Mouse (Mus musculus) limb, embryonic 12.5 days (tissue): ENCODE data around the gene Colec11. TPM values are rescaled to one million over a fixed set of nuclear protein-coding genes. Genes with fewer than 3 reads are reported as not detected.

ENCODE experiments used
- ATAC-seq: fragments of 200-750 bp; cut with Nextera tagmentation; 2 replicates; pipeline ENCODE4 v1.8.0; 2017; ENCODE audit warnings: low read depth, moderate TSS enrichment; ENCODE audit not compliant: insufficient number of reproducible peaks, insufficient read depth, low FRiP score, low TSS enrichment
- H3K27ac ChIP-seq: fragments of 300-500 bp; sonication (generic); 2 replicates; pipeline ENCODE4 v1.5.1; 2016; ENCODE audit warnings: mild to moderate bottlenecking, moderate library complexity
- H3K27me3 ChIP-seq: fragments of 300-500 bp; sonication (generic); 2 replicates; pipeline ENCODE4 v1.6.1; 2016; ENCODE audit warnings: mild to moderate bottlenecking, moderate library complexity
- H3K36me3 ChIP-seq: fragments of 300-500 bp; sonication (generic); 2 replicates; pipeline ENCODE4 v1.6.1; 2016; ENCODE audit warnings: mild to moderate bottlenecking, moderate library complexity
- H3K4me1 ChIP-seq: fragments of 300-500 bp; sonication (generic); replicated peaks from 2 replicates; pipeline ENCODE4 v1.6.1; 2016
- H3K4me2 ChIP-seq: fragments of 300-500 bp; sonication (generic); 2 replicates; pipeline ENCODE4 v1.6.1; 2016; ENCODE audit warnings: mild to moderate bottlenecking, moderate library complexity
- H3K4me3 ChIP-seq: fragments of 300-500 bp; sonication (generic); replicated peaks from 2 replicates; pipeline ENCODE4 v1.5.1; 2016; ENCODE audit warnings: mild to moderate bottlenecking
- H3K9ac ChIP-seq: fragments of 300-500 bp; sonication (generic); replicated peaks from 2 replicates; pipeline ENCODE4 v1.6.1; 2016; ENCODE audit warnings: mild to moderate bottlenecking, moderate library complexity
- H3K9me3 ChIP-seq: fragments of 300-500 bp; sonication (generic); 2 replicates; pipeline ENCODE4 v1.6.1; 2016; ENCODE audit warnings: mild to moderate bottlenecking, moderate library complexity
- WGBS: fragments of 180-500 bp; shearing (Covaris S2); methylation state at CpG from one replicate; pipeline ENCODE4 v1.1.7; 2016; 5-methylcytosine and 5-hydroxymethylcytosine counted together
- polyA plus RNA-seq: library from polyadenylated mRNA; unstranded; fragments of >200 nt; fragmentation: Nextera tagmentation; extraction: Ambion mirVana; gene quantifications from 2 replicates; pipeline ENCODE4 v1.2.1, GENCODE M21; 2016

Gene Colec11
- polyA plus RNA-seq, 1 experiment from 2014 or later = not detected

DNA sequence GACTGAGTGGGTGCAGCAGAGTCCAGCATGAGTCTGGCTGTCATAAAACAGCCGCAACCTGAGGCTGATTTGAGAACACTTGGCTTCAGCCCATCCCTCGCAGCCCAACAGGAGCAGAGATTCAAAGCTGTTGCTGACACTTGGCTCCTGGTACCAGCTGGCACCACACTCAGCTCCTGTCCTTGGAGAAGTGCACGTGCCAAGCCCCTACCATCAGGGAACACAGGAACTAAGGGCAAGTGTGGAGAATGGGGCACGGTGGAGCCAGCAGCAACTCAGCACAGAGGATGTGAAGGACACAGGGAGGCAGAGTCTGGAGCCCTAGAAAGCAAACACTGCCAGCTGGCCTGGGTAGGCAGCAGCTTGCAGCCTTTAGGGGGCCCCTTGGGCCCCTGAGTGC lies 20.9 kb downstream of the Colec11 start:
- H3K27ac ChIP-seq = no peak overlapping the region
- H3K4me3 ChIP-seq = no peak overlapping the region
- H3K4me2 ChIP-seq = no peak overlapping the region
- H3K9ac ChIP-seq = peak overlapping the region; percentile 35; the same call in 1 of the 2 replicates
- 21% methylated on average over 4 of the region's 4 CpGs for WGBS
- H3K36me3 ChIP-seq = no peaks in the 10 kb centered on the region
- ATAC-seq = no peak
- 0 out of 2 replicates have a peak, but pooled peaks cover 3% of the 10 kb centered on the region for H3K4me1 ChIP-seq
- peaks cover 3% of the 10 kb centered on the region; the same call in 1 of the 2 replicates for H3K27me3 ChIP-seq
- no peaks in the 10 kb centered on the region for H3K9me3 ChIP-seq

DNA sequence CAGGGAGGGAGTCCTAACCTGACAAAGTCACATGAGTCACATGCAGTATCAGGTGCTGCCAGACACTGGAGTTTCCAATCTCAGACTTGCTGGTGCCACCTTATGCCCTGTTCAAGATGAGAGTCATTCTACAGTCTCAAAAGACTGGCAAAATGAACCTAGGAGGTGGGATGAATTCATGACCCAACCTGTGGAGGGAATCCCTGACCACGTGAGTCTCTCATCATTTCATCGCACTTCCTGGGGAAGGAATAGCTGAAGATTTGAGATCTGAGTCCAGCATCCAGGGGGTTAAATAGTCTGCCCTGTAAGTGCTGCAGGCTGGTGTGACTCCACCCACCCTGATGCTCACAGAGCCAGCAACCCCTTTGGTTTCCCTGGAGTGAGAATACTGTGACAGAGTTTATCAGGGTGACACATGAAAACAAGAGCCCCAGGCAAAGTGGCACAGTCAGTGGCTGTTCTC lies 24.6 kb downstream of the Colec11 start:
- no peak overlapping the region for H3K4me2 ChIP-seq
- H3K9ac ChIP-seq = no peak overlapping the region
- 0 out of 2 replicates have a peak, but pooled peaks cover 3% of the 10 kb centered on the region for H3K4me1 ChIP-seq
- peaks cover 3% of the 10 kb centered on the region; the same call in 1 of the 2 replicates for H3K27me3 ChIP-seq
- no peak for ATAC-seq
- no peak overlapping the region for H3K27ac ChIP-seq
- H3K9me3 ChIP-seq = no peaks in the 10 kb centered on the region
- no peak overlapping the region for H3K4me3 ChIP-seq
- no peaks in the 10 kb centered on the region for H3K36me3 ChIP-seq
- 56% methylated on average over 2 of the region's 2 CpGs for WGBS

DNA sequence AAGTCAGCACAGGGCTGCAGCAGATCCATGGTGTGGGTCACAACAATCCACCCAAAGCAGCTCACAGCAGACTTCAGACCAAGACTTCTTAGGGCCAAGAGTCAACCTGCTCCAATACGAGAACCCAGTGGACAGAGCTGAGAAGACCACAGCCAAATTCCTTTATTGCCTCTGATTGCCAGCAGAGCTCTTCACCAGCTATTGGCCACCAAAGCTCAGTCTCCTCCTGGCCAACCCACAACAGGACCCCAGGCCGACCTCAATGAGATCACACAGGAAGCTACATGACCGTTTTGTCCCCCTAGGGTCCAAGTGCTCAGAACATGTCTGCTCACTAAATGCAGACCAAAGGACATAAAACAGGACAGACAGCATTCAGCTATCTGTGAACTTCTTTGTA lies 25.1 kb downstream of the Colec11 start:
- WGBS = 46% methylated on average over 3 of the region's 3 CpGs
- H3K9me3 ChIP-seq = no peaks in the 10 kb centered on the region
- no peak overlapping the region for H3K27ac ChIP-seq
- ATAC-seq = no peak
- no peak overlapping the region for H3K4me2 ChIP-seq
- peaks cover 3% of the 10 kb centered on the region; the same call in 1 of the 2 replicates for H3K27me3 ChIP-seq
- no peak overlapping the region for H3K4me3 ChIP-seq
- no peaks in the 10 kb centered on the region for H3K36me3 ChIP-seq
- H3K9ac ChIP-seq = no peak overlapping the region
- 0 out of 2 replicates have a peak, but pooled peaks cover 3% of the 10 kb centered on the region for H3K4me1 ChIP-seq

DNA sequence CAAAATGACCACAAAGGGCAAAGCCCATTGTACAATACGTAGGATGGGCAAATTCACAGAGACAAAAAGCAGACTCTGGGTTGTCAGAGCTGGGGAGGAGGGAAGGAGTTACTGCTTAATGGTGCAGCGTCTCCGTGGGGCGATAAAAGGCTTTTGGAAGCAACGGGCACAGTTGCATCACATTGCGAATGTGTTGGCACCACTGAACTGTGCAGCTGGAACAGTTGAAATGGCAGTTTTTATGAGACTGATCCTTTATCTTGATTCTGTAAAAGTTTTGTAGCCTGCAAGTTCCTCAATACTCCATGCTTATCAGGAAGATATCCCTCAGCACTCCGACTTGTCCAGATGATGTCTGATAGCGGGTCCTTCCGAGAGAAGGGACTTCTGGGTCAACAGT lies 25.5 kb downstream of the Colec11 start:
- H3K27me3 ChIP-seq = peaks cover 3% of the 10 kb centered on the region; the same call in 1 of the 2 replicates

DNA sequence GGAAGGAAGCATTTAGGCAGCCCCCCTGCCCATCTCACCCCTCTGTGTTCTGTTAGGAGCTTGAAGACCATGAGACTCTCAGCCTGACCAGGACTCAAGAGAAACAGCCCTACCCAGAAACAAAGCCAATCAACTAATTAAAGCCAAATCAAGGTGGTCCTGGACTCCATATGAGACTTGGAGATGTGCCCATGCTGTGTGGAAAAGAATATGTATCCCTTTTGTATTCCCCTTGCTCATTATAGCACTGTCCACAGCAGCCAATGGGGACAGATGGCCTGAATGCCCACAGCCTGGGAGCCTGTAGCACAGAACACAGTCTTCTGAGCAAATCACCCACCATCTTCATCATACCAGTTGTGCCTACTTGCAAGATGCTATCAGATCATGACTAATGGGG lies 26.3 kb downstream of the Colec11 start:
- H3K4me3 ChIP-seq = no peak overlapping the region
- ATAC-seq = no peak
- H3K9me3 ChIP-seq = no peaks in the 10 kb centered on the region

More for the DNA sequence above, 25.5 kb downstream of the Colec11 start:
- no peak overlapping the region for H3K27ac ChIP-seq
- WGBS = 85% methylated on average over 9 of the region's 9 CpGs
- no peaks in the 10 kb centered on the region for H3K9me3 ChIP-seq
- no peak overlapping the region for H3K4me2 ChIP-seq
- H3K4me1 ChIP-seq = 0 out of 2 replicates have a peak, but pooled peaks cover 3% of the 10 kb centered on the region
- no peak overlapping the region for H3K4me3 ChIP-seq
- H3K36me3 ChIP-seq = no peaks in the 10 kb centered on the region
- ATAC-seq = no peak
- H3K9ac ChIP-seq = no peak overlapping the region

DNA sequence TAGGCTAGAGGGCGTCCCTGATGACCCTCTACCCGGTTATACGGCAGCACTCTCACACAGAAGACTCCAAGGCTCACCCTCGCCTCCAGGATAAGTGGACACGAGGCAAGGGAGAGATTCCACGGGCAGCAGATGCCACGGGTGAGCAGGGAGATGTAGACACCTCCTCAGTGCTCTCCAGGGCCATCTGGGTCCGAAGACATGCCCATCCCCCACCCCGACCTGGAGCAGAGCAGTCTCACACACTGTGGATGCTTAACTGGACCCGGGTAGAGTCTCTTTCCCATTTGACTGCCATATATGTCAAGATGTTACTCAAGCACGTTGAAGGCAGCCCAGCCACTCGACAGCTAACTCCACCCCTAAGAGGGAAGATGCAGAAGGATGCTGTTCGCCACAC lies 32.7 kb downstream of the Colec11 start:
- Histone ChIP-seq H3K27me3 (peaks cover 28% of the 10 kb centered on the region), H3K4me3 (no peak overlapping the region), H3K9ac (no peak overlapping the region), H3K4me2 (no peak overlapping the region), H3K36me3 (no peaks in the 10 kb centered on the region), H3K9me3 (no peaks in the 10 kb centered on the region), H3K4me1 (no peaks in the 10 kb centered on the region), H3K27ac (no peak overlapping the region)
- 44% methylated on average over 13 of the region's 13 CpGs for WGBS
- ATAC-seq = no peak

More for the DNA sequence above, 26.3 kb downstream of the Colec11 start:
- Histone ChIP-seq H3K27me3 (no peaks in the 10 kb centered on the region; the same call in 1 of the 2 replicates), H3K4me1 (no peaks in the 10 kb centered on the region), H3K4me2 (no peak overlapping the region), H3K27ac (no peak overlapping the region), H3K9ac (no peak overlapping the region), H3K36me3 (no peaks in the 10 kb centered on the region)

DNA sequence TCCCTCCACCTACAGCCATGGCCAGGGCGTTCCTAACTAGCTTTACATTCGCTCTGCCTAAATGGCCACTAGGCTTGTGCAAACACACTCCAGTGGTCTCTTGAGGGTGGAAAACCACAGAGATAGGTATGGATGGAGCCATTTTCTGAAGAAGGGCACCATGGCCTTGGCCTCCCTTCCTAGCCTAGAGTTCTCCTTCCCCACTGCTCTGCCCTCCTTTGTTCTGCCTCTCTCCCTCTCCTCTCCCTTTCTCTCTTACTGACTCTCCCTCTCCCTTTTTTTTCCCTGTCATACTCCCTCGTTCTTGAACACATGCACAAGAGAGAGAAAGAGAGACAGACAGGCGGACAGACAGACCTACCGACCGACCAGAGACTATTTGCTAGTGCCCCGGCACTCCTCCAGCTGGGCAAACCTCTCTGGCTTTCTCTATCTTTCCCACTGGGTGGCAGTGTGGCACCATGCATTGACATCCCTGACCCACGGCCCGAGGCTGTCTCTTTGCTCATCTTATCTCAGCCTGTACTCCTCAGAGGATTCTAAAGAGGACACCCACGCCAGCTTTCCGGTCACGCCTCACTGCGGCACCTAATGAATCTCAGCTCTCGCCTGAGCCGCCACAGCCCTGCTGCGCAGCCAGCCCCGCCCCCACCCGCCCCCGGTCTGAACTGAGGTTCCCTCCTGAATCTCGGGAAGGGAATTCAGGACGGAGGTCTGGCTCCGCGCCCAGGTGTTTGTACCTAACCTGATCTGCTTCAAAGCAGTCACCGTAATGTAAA lies 33.9 kb downstream of the Colec11 start:
- Histone ChIP-seq H3K9me3 (no peaks in the 10 kb centered on the region), H3K27ac (no peak overlapping the region), H3K4me1 (no peaks in the 10 kb centered on the region), H3K36me3 (no peaks in the 10 kb centered on the region), H3K4me2 (peak overlapping the region; percentile 69), H3K9ac (peak overlapping the region; percentile 8; the same call in 1 of the 2 replicates), H3K4me3 (peak overlapping the region; percentile 48), H3K27me3 (peaks cover 28% of the 10 kb centered on the region)
- 10% methylated on average over 23 of the region's 24 CpGs for WGBS
- ATAC-seq = peak; percentile 35; the same call in 1 of the 2 replicates

DNA sequence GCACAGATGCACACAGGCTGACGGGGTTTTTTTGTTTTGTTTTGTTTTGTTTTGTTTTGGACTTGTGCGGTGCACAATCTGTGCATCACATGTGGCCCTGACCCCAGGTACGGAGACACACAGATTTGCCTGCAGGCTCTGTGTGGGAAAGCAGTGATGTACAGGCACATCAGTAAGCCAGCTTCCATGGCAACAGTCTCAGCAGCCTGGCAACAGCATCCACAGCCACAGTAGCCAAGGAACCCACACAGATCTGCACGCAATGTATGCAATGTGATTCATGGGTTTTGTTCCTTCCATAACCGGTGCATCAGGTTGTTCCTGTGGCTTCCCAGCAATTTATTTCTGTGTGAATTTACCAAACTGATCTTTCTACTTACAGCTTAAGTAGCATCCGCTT lies 35.2 kb downstream of the Colec11 start:
- WGBS = 83% methylated on average over 6 of the region's 6 CpGs
- peaks cover 28% of the 10 kb centered on the region for H3K27me3 ChIP-seq
- H3K36me3 ChIP-seq = no peaks in the 10 kb centered on the region
- no peak overlapping the region for H3K9ac ChIP-seq
- no peaks in the 10 kb centered on the region for H3K4me1 ChIP-seq
- no peak overlapping the region for H3K4me2 ChIP-seq
- no peak for ATAC-seq
- no peak overlapping the region for H3K27ac ChIP-seq
- no peak overlapping the region for H3K4me3 ChIP-seq
- H3K9me3 ChIP-seq = no peaks in the 10 kb centered on the region

DNA sequence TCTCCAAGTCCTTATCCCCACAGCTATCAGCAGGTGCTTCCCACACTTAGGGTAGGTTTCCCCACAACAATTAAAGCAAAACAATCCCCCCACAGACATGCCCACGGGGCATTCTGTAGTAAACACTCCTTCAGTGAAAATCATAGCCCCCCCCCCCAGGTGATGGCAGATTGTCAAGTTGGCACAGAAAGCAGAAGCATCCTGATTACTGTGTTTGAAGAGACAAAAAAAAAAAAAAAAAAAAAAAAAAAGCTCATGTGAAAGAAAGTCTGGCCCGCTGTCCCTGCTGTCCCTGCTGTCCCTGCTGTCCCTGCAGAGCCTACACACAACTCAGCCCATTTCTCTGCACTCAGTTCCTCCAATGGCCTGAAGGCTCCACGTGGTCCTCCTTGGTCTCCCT lies 39.1 kb downstream of the Colec11 start:
- H3K4me2 ChIP-seq = no peak overlapping the region

DNA sequence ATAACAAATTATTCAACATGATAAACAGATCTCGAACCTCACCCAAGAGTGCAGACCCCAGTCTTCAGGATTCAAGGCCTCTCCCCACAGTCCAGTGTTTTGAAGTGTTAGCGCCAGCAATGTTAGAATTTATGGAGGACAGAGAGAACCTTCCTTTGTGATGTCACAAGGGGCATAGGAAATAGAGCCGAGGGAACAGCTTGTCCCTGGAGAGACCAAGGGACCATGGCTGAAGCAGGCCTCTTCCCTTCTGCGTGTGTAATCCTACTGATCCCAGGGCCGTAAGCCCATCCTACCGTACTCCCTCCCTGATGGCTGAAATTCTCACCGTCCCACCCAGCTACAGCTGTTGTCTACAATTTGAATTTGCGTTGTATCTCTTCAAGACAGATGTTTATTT lies 40.8 kb downstream of the Colec11 start, which contains the start of gene Allc:
Gene Allc (minus strand): TSS at position 101 of the 400 bp plus-strand sequence.
- 84% methylated on average over 8 of the region's 8 CpGs for WGBS
- no peak for ATAC-seq
- H3K36me3 ChIP-seq = no peaks in the 10 kb centered on the region

More for the DNA sequence above, 39.1 kb downstream of the Colec11 start:
- ATAC-seq = no peak
- H3K4me3 ChIP-seq = no peak overlapping the region
- no peak overlapping the region for H3K27ac ChIP-seq
- no peaks in the 10 kb centered on the region for H3K9me3 ChIP-seq
- peaks cover 13% of the 10 kb centered on the region for H3K27me3 ChIP-seq
- no peaks in the 10 kb centered on the region for H3K4me1 ChIP-seq
- no peaks in the 10 kb centered on the region for H3K36me3 ChIP-seq
- H3K9ac ChIP-seq = no peak overlapping the region
- WGBS = 62% methylated on average over 3 of the region's 3 CpGs

DNA sequence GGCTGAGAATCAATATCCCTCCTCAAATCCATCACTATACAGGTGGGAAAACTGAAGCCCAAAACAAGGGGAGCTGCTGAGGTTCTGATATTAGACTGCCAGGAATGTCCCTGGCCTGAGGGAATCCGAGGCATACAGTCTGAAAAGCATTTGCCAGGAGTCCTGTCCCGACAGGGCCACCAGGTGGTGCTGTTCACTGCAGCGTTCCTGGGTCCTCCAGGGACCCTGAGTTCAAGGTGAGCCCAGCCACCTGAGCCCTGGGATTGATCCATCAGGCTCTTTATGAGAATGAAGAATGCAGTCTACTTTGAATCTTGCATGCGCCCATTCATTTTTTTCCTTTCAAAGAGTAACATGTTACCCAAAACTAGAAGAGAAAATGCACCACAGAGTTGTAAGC lies 44.0 kb downstream of the Colec11 start:
- Histone ChIP-seq H3K27ac (no peak overlapping the region), H3K9ac (no peak overlapping the region), H3K4me2 (no peak overlapping the region), H3K4me1 (no peaks in the 10 kb centered on the region), H3K9me3 (no peaks in the 10 kb centered on the region), H3K4me3 (no peak overlapping the region), H3K36me3 (no peaks in the 10 kb centered on the region), H3K27me3 (no peaks in the 10 kb centered on the region)
- 35% methylated on average over 4 of the region's 4 CpGs for WGBS
- no peak for ATAC-seq

More for the DNA sequence above, 40.8 kb downstream of the Colec11 start, which contains the start of gene Allc:
- no peak within 1 kb of the TSS for H3K27ac ChIP-seq
- no peak within 1 kb of the TSS for H3K4me3 ChIP-seq
- H3K9ac ChIP-seq = no peak within 1 kb of the TSS
- H3K4me2 ChIP-seq = no peak within 1 kb of the TSS
- no peaks in the 10 kb centered on the region for H3K27me3 ChIP-seq
- H3K4me1 ChIP-seq = no peaks in the 10 kb centered on the region
- no peaks in the 10 kb centered on the region for H3K9me3 ChIP-seq
